Mouse (Mus musculus) granulocyte monocyte progenitor cell, adult 5-6 weeks (primary cell): ENCODE results near the gene Gpr137. TPM values are rescaled to one million over a fixed set of nuclear protein-coding genes. Genes with fewer than 3 reads are reported as not detected.
A peak's percentile ranks its signal among the peaks of the same experiment; 100 is the strongest.
"Not testable (repeated sequence)": the region's sequence is repeated elsewhere in the genome, so short reads cannot be mapped to it uniquely, and the experiment has no call there.

Experiments
- ATAC-seq: replicated peaks from 2 replicates; pipeline ENCODE4 v1.8.0; 2016; ENCODE audit warnings: mild to moderate bottlenecking, moderate TSS enrichment, inconsistent platforms; ENCODE audit not compliant: poor library complexity, severe bottlenecking
- total RNA-seq, 2 experiments: library from RNA; stranded (forward) in 1 of 2; stranded (reverse) in 1 of 2; fragments of 200-712, 200-1000 nt in 1 of 2; fragments of >200 nt in 1 of 2; fragmentation: Nextera tagmentation in 1 of 2; gene quantifications; 2 replicates each; pipeline ENCODE4 v1.2.3; 2014 to 2017

Gene Gpr137
- total RNA-seq, 2 experiments from 2014 or later = 15.0 to 15.8 TPM

- ATAC-seq = peak; percentile 74
These were observed 32.6 kb downstream of the Gpr137 start, which contains the start of the genes Trmt112 and Prdx5 for GRCm38 (mm10) chr19:6909507-6910289. Gene Trmt112 (plus strand): TSS chr19:6909698. Gene Prdx5 (minus strand): TSS chr19:6910106.

GRCm38 (mm10) chr19:6909021-6909420 is 33.3 kb downstream of the Gpr137 start:
- ATAC-seq = no peak

GRCm38 (mm10) chr19:6907811-6908540 is 34.3 kb downstream of the Gpr137 start:
- ATAC-seq = peak; percentile 27; the same call in 1 of the 2 replicates

GRCm38 (mm10) chr19:6907094-6907493 is 35.2 kb downstream of the Gpr137 start:
- no peak for ATAC-seq

GRCm38 (mm10) chr19:6906199-6906598 is 36.1 kb downstream of the Gpr137 start:
- no peak for ATAC-seq

GRCm38 (mm10) chr19:6905498-6906159 is 36.7 kb downstream of the Gpr137 start:
- ATAC-seq = no peak

GRCm38 (mm10) chr19:6904846-6905245 is 37.4 kb downstream of the Gpr137 start:
- no peak for ATAC-seq

GRCm38 (mm10) chr19:6903031-6903430 is 39.2 kb downstream of the Gpr137 start:
- ATAC-seq = no peak

GRCm38 (mm10) chr19:6899641-6900040 is 42.6 kb downstream of the Gpr137 start:
- no peak for ATAC-seq

- not testable (repeated sequence) for ATAC-seq
These were observed 46.5 kb downstream of the Gpr137 start for GRCm38 (mm10) chr19:6895608-6896305.

GRCm38 (mm10) chr19:6893731-6894451 is 48.4 kb downstream of the Gpr137 start:
- ATAC-seq = no peak

GRCm38 (mm10) chr19:6892512-6892911 is 49.8 kb downstream of the Gpr137 start:
- no peak for ATAC-seq

Other genes with a start within 250 kb of the Gpr137 start
- gene Rps6ka4, start 101.8 kb downstream of the Gpr137 start, total RNA-seq (2014; fragmentation: Nextera tagmentation) = 2.8 and 13.3 TPM in 2 replicates
- gene Rps6ka4, start 101.8 kb downstream of the Gpr137 start, total RNA-seq (2017) = 3.9 and 8.1 TPM in 2 replicates
- 17.8 and 22.6 TPM in 2 replicates for gene Ccdc88b, start 84.3 kb downstream of the Gpr137 start, total RNA-seq (2014; fragmentation: Nextera tagmentation)
- gene Ccdc88b, start 84.3 kb downstream of the Gpr137 start, total RNA-seq (2017) = 53.1 and 58.0 TPM in 2 replicates
- gene Trmt112, start 32.8 kb downstream of the Gpr137 start, total RNA-seq (2014; fragmentation: Nextera tagmentation) = 149 and 152 TPM in 2 replicates
- gene Trmt112, start 32.8 kb downstream of the Gpr137 start, total RNA-seq (2017) = 156 and 160 TPM in 2 replicates
- gene Prdx5, start 32.4 kb downstream of the Gpr137 start, total RNA-seq (2014; fragmentation: Nextera tagmentation) = 352 and 419 TPM in 2 replicates
- 522 and 534 TPM in 2 replicates for gene Prdx5, start 32.4 kb downstream of the Gpr137 start, total RNA-seq (2017)
- gene Esrra, start 20.7 kb downstream of the Gpr137 start, total RNA-seq (2014; fragmentation: Nextera tagmentation) = 10.7 and 29.3 TPM in 2 replicates
- 15.5 and 18.6 TPM in 2 replicates for gene Esrra, start 20.7 kb downstream of the Gpr137 start, total RNA-seq (2017)
- 3.0 TPM in 1 of 2 replicates, not detected in the other for gene Catsperz, start 17.1 kb downstream of the Gpr137 start, total RNA-seq (2014; fragmentation: Nextera tagmentation)
- gene Catsperz, start 17.1 kb downstream of the Gpr137 start, total RNA-seq (2017) = 2.8 and 4.5 TPM in 2 replicates
- not detected in 2 replicates for gene Kcnk4, start 8.0 kb downstream of the Gpr137 start, total RNA-seq (2014; fragmentation: Nextera tagmentation)
- not detected in 2 replicates for gene Kcnk4, start 8.0 kb downstream of the Gpr137 start, total RNA-seq (2017)
- 26.7 and 34.5 TPM in 2 replicates for gene Bad, start 619 bp downstream of the Gpr137 start, total RNA-seq (2014; fragmentation: Nextera tagmentation)
- 48.8 and 69.0 TPM in 2 replicates for gene Bad, start 619 bp downstream of the Gpr137 start, total RNA-seq (2017)
- gene Ppp1r14b, start 32.5 kb upstream of the Gpr137 start, total RNA-seq (2014; fragmentation: Nextera tagmentation) = 194 and 276 TPM in 2 replicates
- gene Ppp1r14b, start 32.5 kb upstream of the Gpr137 start, total RNA-seq (2017) = 94.5 and 105 TPM in 2 replicates
- 8.0 and 14.6 TPM in 2 replicates for gene Plcb3, start 34.0 kb upstream of the Gpr137 start, total RNA-seq (2014; fragmentation: Nextera tagmentation)
- 7.1 and 10.9 TPM in 2 replicates for gene Plcb3, start 34.0 kb upstream of the Gpr137 start, total RNA-seq (2017)
- 98.9 and 160 TPM in 2 replicates for gene Fkbp2, start 38.0 kb upstream of the Gpr137 start, total RNA-seq (2014; fragmentation: Nextera tagmentation)
- gene Fkbp2, start 38.0 kb upstream of the Gpr137 start, total RNA-seq (2017) = 173 and 197 TPM in 2 replicates
- gene Vegfb, start 45.2 kb upstream of the Gpr137 start, total RNA-seq (2014; fragmentation: Nextera tagmentation) = 27.6 and 35.2 TPM in 2 replicates
- 6.2 and 7.4 TPM in 2 replicates for gene Vegfb, start 45.2 kb upstream of the Gpr137 start, total RNA-seq (2017)
- 6.4 and 16.5 TPM in 2 replicates for gene Dnajc4, start 50.1 kb upstream of the Gpr137 start, total RNA-seq (2014; fragmentation: Nextera tagmentation)
- 7.9 and 11.8 TPM in 2 replicates for gene Dnajc4, start 50.1 kb upstream of the Gpr137 start, total RNA-seq (2017)
- gene Nudt22, start 53.6 kb upstream of the Gpr137 start, total RNA-seq (2014; fragmentation: Nextera tagmentation) = 8.5 and 14.4 TPM in 2 replicates
- 3.4 and 14.5 TPM in 2 replicates for gene Nudt22, start 53.6 kb upstream of the Gpr137 start, total RNA-seq (2017)
- 3.0 TPM in 1 of 2 replicates, not detected in the other for gene Trpt1, start 53.7 kb upstream of the Gpr137 start, total RNA-seq (2014; fragmentation: Nextera tagmentation)
- 0.21 and 0.60 TPM in 2 replicates for gene Trpt1, start 53.7 kb upstream of the Gpr137 start, total RNA-seq (2017)
- gene Fermt3, start 77.0 kb upstream of the Gpr137 start, total RNA-seq (2014; fragmentation: Nextera tagmentation) = 103 and 119 TPM in 2 replicates
- 182 and 230 TPM in 2 replicates for gene Fermt3, start 77.0 kb upstream of the Gpr137 start, total RNA-seq (2017)
- gene Stip1, start 97.5 kb upstream of the Gpr137 start, total RNA-seq (2014; fragmentation: Nextera tagmentation) = 162 and 187 TPM in 2 replicates
- 246 and 270 TPM in 2 replicates for gene Stip1, start 97.5 kb upstream of the Gpr137 start, total RNA-seq (2017)
- gene Macrod1, start 114.3 kb upstream of the Gpr137 start, total RNA-seq (2014; fragmentation: Nextera tagmentation) = 7.8 and 13.6 TPM in 2 replicates
- gene Macrod1, start 114.3 kb upstream of the Gpr137 start, total RNA-seq (2017) = 4.5 and 6.3 TPM in 2 replicates
- not detected in 2 replicates for gene Flrt1, start 163.2 kb upstream of the Gpr137 start, total RNA-seq (2014; fragmentation: Nextera tagmentation)
- not detected in 2 replicates for gene Flrt1, start 163.2 kb upstream of the Gpr137 start, total RNA-seq (2017)